Mouse (Mus musculus) liver, postnatal 0 days (tissue): Measurements from ENCODE around the gene Gm49416. TPM values are rescaled to one million over a fixed set of nuclear protein-coding genes. Genes with fewer than 3 reads are reported as not detected.
"Not testable (repeated sequence)": the region's sequence is repeated elsewhere in the genome, so short reads cannot be mapped to it uniquely, and the experiment has no call there.

ENCODE experiments used
- ATAC-seq: fragments of 200-750 bp; cut with Nextera tagmentation; 2 replicates; pipeline ENCODE4 v1.8.0; 2017; ENCODE audit warnings: mild to moderate bottlenecking, moderate library complexity
- DNase-seq: peaks from one replicate; pipeline ENCODE4 v3.0.0-alpha.2; 2016
- H3K27ac ChIP-seq: fragments of 300-500 bp; sonication (generic); 2 replicates; pipeline ENCODE4 v1.5.1; 2014; ENCODE audit warnings: antibody characterized with exemption, moderate library complexity, mild to moderate bottlenecking, low read depth
- H3K27me3 ChIP-seq: fragments of 300-500 bp; sonication (generic); 2 replicates; pipeline ENCODE4 v1.6.1; 2014; ENCODE audit warnings: low read length, control low read depth, mixed read lengths; ENCODE audit not compliant: insufficient read depth
- H3K36me3 ChIP-seq: fragments of 300-500 bp; sonication (generic); replicated peaks from 2 replicates; pipeline ENCODE4 v1.6.1; 2014; ENCODE audit warnings: mild to moderate bottlenecking, control low read depth, low read length, moderate library complexity, mixed read lengths; ENCODE audit not compliant: insufficient read depth
- H3K4me1 ChIP-seq: fragments of 300-500 bp; sonication (generic); 2 replicates; pipeline ENCODE4 v1.6.1; 2014; ENCODE audit warnings: antibody characterized with exemption, mild to moderate bottlenecking, control low read depth; ENCODE audit not compliant: insufficient read depth
- H3K4me2 ChIP-seq: fragments of 300-500 bp; sonication (generic); 2 replicates; pipeline ENCODE4 v1.6.1; 2014; ENCODE audit warnings: low read depth, mild to moderate bottlenecking, low read length, moderate library complexity, mixed read lengths
- H3K4me3 ChIP-seq: fragments of 300-500 bp; sonication (generic); 2 replicates; pipeline ENCODE4 v1.5.1; 2014; ENCODE audit warnings: low read depth, low read length
- H3K9ac ChIP-seq: fragments of 300-500 bp; sonication (generic); replicated peaks from 2 replicates; pipeline ENCODE4 v1.6.1; 2014; ENCODE audit warnings: mild to moderate bottlenecking, moderate library complexity
- H3K9me3 ChIP-seq: fragments of 300-500 bp; sonication (generic); 2 replicates; pipeline ENCODE4 v1.6.1; 2016; ENCODE audit warnings: mild to moderate bottlenecking, control low read depth, low read length, mixed read lengths
- CTCF ChIP-seq: sonication (generic); IDR thresholded peaks from 2 replicates; pipeline ENCODE4 v1.5.1; 2016; ENCODE audit warnings: antibody characterized with exemption, low read depth
- EP300 ChIP-seq: IDR thresholded peaks from 2 replicates; pipeline ENCODE4 v1.6.1; 2016; ENCODE audit warnings: antibody characterized with exemption, low read depth, mild to moderate bottlenecking
- whole genome bisulfite sequencing: fragments of 180-500 bp; shearing (Covaris S2); extraction: QIAGEN DNeasy Blood & Tissue Kit; methylation state at CpG from one replicate; pipeline ENCODE4 v1.1.7; 2014; ENCODE audit not compliant: insufficient replicate concordance; 5-methylcytosine and 5-hydroxymethylcytosine counted together
- polyA plus RNA-seq: library from polyadenylated mRNA; unstranded; fragments of >200 nt; fragmentation: Nextera tagmentation; extraction: Ambion mirVana; gene quantifications from 2 replicates; pipeline ENCODE4 v1.2.1, GENCODE M21; 2015

Gene Gm49416
- polyA plus RNA-seq, 1 experiment from 2014 or later, result not detected

DNA sequence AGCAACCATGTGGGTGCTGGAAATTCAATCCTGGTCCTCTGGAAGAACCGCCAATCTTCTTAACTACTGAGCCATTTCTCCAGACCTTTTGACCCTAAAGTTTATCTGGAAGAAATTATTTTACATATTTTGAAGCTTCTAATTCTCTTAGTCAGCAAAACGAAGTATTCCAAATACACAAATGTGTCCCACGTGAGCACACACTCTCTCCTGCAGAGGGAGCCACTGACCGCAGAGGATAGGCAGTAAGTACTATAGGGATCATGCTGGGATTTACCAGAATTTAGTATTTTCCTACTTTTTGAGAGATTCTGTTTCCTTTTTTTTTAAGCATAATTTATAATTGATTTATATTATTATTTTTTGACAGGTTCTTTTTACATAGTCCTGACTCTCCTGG is 31.0 kb upstream of the Gm49416 start:
- no peaks in the 10 kb centered on the region for H3K4me1 ChIP-seq
- DNase-seq (peak; percentile 66), ATAC-seq (peak; percentile 57; the same call in 1 of the 2 replicates)
- WGBS, result 32% methylated on average over 4 of the region's 4 CpGs
- no peaks in the 10 kb centered on the region for H3K36me3 ChIP-seq
- TF ChIP-seq CTCF (peak; percentile 83), EP300 (no peak)
- no peaks in the 10 kb centered on the region for H3K9me3 ChIP-seq
- no peak overlapping the region for H3K9ac ChIP-seq
- no peak overlapping the region for H3K4me2 ChIP-seq
- H3K4me3 ChIP-seq, result no peak overlapping the region
- H3K27ac ChIP-seq, result no peak overlapping the region
- no peaks in the 10 kb centered on the region for H3K27me3 ChIP-seq

- TF ChIP-seq EP300, result no peak
- peak; percentile 76 for TF ChIP-seq CTCF
- no peaks in the 10 kb centered on the region for H3K4me1 ChIP-seq
- no peak overlapping the region for H3K27ac ChIP-seq
- ATAC-seq (no peak), DNase-seq (no peak)
- no peaks in the 10 kb centered on the region for H3K9me3 ChIP-seq
- H3K36me3 ChIP-seq, result no peaks in the 10 kb centered on the region
- H3K4me3 ChIP-seq, result no peak overlapping the region
- H3K27me3 ChIP-seq, result no peaks in the 10 kb centered on the region
- H3K4me2 ChIP-seq, result no peak overlapping the region
- H3K9ac ChIP-seq, result no peak overlapping the region
- 19% methylated on average over 1 of the region's 1 CpGs for WGBS
These were observed 29.7 kb upstream of the Gm49416 start for GRCm38 (mm10) chr19:8859018-8859417.

DNA sequence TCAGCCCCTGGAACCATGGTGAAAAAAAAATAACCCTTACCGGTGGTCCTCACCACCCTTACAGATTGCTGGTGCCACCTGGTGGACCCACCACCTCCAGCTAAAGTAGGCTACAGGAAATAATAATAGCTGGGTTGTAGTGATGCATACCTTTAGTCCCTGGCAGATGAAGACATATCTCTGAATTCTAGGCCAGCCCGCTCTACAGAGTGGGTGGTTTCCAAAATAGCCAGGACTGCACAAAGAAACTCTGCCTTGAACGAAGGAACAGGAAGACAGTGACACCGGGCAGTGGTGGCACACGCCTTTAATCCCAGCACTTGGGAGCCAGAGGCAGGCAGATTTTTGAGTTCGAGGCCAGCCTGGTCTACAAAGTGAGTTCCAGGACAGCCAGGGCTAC is 24.5 kb upstream of the Gm49416 start:
- 75% methylated on average over 6 of the region's 6 CpGs for WGBS
- ATAC-seq, result no peak
- no peaks in the 10 kb centered on the region for H3K4me1 ChIP-seq
- no peak for DNase-seq
- H3K27me3 ChIP-seq, result no peaks in the 10 kb centered on the region
- no peaks in the 10 kb centered on the region for H3K9me3 ChIP-seq
- no peak for TF ChIP-seq EP300
- no peak for TF ChIP-seq CTCF
- H3K27ac ChIP-seq, result no peak overlapping the region
- H3K4me2 ChIP-seq, result no peak overlapping the region
- no peaks in the 10 kb centered on the region for H3K36me3 ChIP-seq
- no peak overlapping the region for H3K4me3 ChIP-seq
- H3K9ac ChIP-seq, result no peak overlapping the region

- not testable (repeated sequence) for ATAC-seq, DNase-seq, H3K9me3 ChIP-seq, H3K27me3 ChIP-seq
- peak overlapping the region; percentile 86 for H3K27ac ChIP-seq
- H3K4me3 ChIP-seq, result peak overlapping the region; percentile 96
- H3K36me3 ChIP-seq, result peaks cover 18% of the 10 kb centered on the region
- 56% methylated on average over 3 of the region's 3 CpGs for WGBS
- H3K4me2 ChIP-seq, result peak overlapping the region; percentile 77
- H3K4me1 ChIP-seq, result peaks cover 11% of the 10 kb centered on the region; the same call in 1 of the 2 replicates
- peak overlapping the region; percentile 98 for H3K9ac ChIP-seq
These were observed 18.3 kb upstream of the Gm49416 start for GRCm38 (mm10) chr19:8870381-8870780.

DNA sequence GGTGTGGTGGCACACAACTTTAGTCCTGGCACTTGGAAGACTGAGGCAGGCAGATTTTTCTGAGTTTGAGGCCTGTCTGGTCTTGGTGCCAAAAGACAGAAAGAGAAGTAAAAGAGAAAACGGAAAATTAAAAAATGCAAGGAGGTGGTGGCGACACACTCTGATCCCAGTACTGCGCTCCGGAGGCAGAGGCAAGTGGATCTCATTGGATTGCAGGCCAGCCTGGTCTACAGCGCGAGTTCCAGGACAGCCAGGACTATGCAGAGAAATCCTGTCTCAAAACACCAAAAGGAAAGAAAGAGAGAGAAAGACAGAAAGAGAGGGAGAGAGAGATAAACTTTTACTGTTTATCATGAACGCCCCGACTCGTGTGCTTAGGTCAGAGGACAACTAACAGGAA is 17.9 kb upstream of the Gm49416 start:
- WGBS, result 25% methylated on average over 9 of the region's 9 CpGs
- Histone ChIP-seq H3K4me1 (peaks cover 11% of the 10 kb centered on the region; the same call in 1 of the 2 replicates), H3K9me3 (no peaks in the 10 kb centered on the region), H3K27me3 (no peaks in the 10 kb centered on the region), H3K27ac (peak overlapping the region; percentile 74), H3K4me2 (peak overlapping the region; percentile 77), H3K4me3 (peak overlapping the region; percentile 96), H3K9ac (peak overlapping the region; percentile 98), H3K36me3 (peaks cover 22% of the 10 kb centered on the region)
- peak; percentile 17 for DNase-seq
- ATAC-seq, result 0 out of 2 replicates have a peak, but pooled peaks have one; percentile 9
- TF ChIP-seq CTCF, result no peak
- no peak for TF ChIP-seq EP300

DNA sequence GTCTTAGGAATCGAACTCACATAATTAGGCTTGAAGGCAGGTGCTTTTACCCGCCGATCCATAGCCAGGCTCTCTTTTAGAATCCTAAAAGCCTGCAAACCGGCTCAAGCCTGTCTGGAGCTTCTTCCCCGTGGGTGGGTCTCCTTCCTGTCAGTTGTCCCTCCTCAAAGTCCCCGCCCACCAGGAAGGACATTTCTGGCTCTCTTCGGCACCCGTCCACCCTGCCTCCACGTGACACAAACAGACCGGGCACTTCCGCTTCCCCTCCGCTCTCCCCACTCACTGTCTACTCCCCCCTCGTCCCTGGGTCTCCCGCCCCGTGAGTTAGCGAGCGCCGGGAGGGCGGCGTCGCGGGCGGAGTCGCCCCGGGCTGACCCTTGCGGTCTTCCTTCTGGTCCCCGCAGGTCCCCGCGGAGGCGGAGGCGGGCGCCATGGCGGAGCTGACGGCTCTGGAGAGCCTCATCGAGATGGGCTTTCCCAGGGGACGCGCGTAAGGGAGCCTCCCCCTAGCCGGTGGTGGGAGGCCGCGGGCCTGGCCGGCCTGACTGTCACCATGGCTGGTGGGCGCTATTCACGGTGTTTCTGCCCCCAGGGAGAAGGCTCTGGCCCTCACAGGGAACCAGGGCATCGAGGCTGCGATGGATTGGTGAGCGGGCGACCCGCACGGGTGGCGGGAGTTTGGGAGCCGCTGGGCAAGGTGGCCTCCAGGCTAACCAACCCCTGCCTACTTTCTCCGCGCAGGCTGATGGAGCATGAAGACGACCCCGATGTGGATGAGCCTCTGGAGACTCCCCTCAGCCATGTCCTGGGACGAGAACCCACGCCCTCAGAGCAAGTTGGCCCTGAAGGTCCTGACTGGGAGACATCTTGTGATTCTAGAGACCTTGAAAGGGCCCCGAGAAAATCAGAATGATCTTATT is 17.2 kb upstream of the Gm49416 start, which contains the start of gene Ubxn1:
TSS of gene Ubxn1 (plus strand) at position 230 of the 920 bp plus-strand sequence.
- TF ChIP-seq CTCF (0 out of 2 replicates have a peak, but pooled peaks have one; percentile 2), EP300 (peak; percentile 82)
- DNase-seq, result peak; percentile 97
- peak within 1 kb of the TSS; percentile 77 for H3K4me2 ChIP-seq
- peaks cover 29% of the 10 kb centered on the region for H3K36me3 ChIP-seq
- H3K27ac ChIP-seq, result peak within 1 kb of the TSS; percentile 94
- H3K4me3 ChIP-seq, result peak within 1 kb of the TSS; percentile 96
- peak; percentile 97 for ATAC-seq
- H3K4me1 ChIP-seq, result peaks cover 11% of the 10 kb centered on the region; the same call in 1 of the 2 replicates
- H3K9ac ChIP-seq, result peak within 1 kb of the TSS; percentile 98
- H3K27me3 ChIP-seq, result no peaks in the 10 kb centered on the region
- H3K9me3 ChIP-seq, result no peaks in the 10 kb centered on the region
- WGBS, result under 1% methylated on average over 59 of the region's 59 CpGs
